Mouse (Mus musculus) small intestine, adult 2 months (tissue): Measurements from ENCODE around the gene Trmt10b. TPM values are rescaled to one million over a fixed set of nuclear protein-coding genes. Genes with fewer than 3 reads are reported as not detected.

Experiments
- H3K27ac ChIP-seq: fragments of 200-500 bp; 2 replicates; pipeline ENCODE4 v1.5.1; 2012; ENCODE audit warnings: low read depth, low read length, control low read depth, inconsistent platforms; ENCODE audit not compliant: insufficient read depth
- H3K27me3 ChIP-seq: fragments of 200-500 bp; 2 replicates; pipeline ENCODE4 v1.6.1; 2012; ENCODE audit warnings: mild to moderate bottlenecking, moderate library complexity, low read length, inconsistent platforms; ENCODE audit not compliant: control insufficient read depth, insufficient read depth
- H3K36me3 ChIP-seq: fragments of 200-500 bp; 2 replicates; pipeline ENCODE4 v1.6.1; 2012; ENCODE audit warnings: mild to moderate bottlenecking, low read length, control low read depth, inconsistent platforms; ENCODE audit not compliant: control insufficient read depth, insufficient read depth
- H3K4me1 ChIP-seq: fragments of 200-500 bp; 2 replicates; pipeline ENCODE4 v1.6.1; 2012; ENCODE audit warnings: low read length, inconsistent platforms, mixed read lengths; ENCODE audit not compliant: control insufficient read depth, insufficient read depth, insufficient read length
- H3K4me3 ChIP-seq: fragments of 200-500 bp; 2 replicates; pipeline ENCODE4 v1.5.1; 2012; ENCODE audit warnings: low read depth, mild to moderate bottlenecking, control low read depth, inconsistent platforms, low read length, moderate library complexity
- CTCF ChIP-seq: fragments of 200-500 bp; IDR thresholded peaks from 2 replicates; pipeline ENCODE4 v1.5.1; 2012; ENCODE audit warnings: low read depth, mild to moderate bottlenecking, control low read depth, inconsistent platforms, low read length, moderate library complexity, mixed read lengths; ENCODE audit not compliant: insufficient replicate concordance, insufficient read length; ENCODE audit errors: extremely low read depth
- POLR2A ChIP-seq: fragments of 200-500 bp; IDR thresholded peaks from 2 replicates; pipeline ENCODE4 v1.6.1; 2012; ENCODE audit warnings: low read depth, mild to moderate bottlenecking, control low read depth, inconsistent platforms, low read length, moderate library complexity
- WGBS: fragments of 180-500 bp; shearing (Covaris S2); methylation state at CpG from one replicate; pipeline ENCODE4 v1.1.7; 2018; 5-methylcytosine and 5-hydroxymethylcytosine counted together
- polyA plus RNA-seq: library from polyadenylated mRNA; depleted of rRNA; stranded (reverse); fragments of >200 nt; gene quantifications from 2 replicates; pipeline ENCODE4 v1.2.3, GENCODE M21; 2012

The Trmt10b gene
- polyA plus RNA-seq, 1 experiment: 0.56 TPM

- 96% methylated on average over 14 of the region's 14 CpGs for WGBS
- Histone ChIP-seq H3K4me3 (no peak overlapping the region), H3K36me3 (peaks cover 35% of the 10 kb centered on the region), H3K4me1 (no peaks in the 10 kb centered on the region), H3K27me3 (no peaks in the 10 kb centered on the region), H3K27ac (no peak overlapping the region)
- TF ChIP-seq POLR2A (no peak), CTCF (no peak)
Observed at GRCm38 (mm10) chr4:45305536-45305935, 8.6 kb downstream of the Trmt10b start.

GRCm38 (mm10) chr4:45308046-45308445 is 11.1 kb downstream of the Trmt10b start:
- H3K36me3 ChIP-seq: peaks cover 21% of the 10 kb centered on the region
- WGBS: 46% methylated on average over 11 of the region's 11 CpGs
- no peak overlapping the region for H3K27ac ChIP-seq
- TF ChIP-seq CTCF (peak; percentile 53; the same call in 1 of the 2 replicates), POLR2A (0 out of 2 replicates have a peak, but pooled peaks have one; percentile 15)
- no peak overlapping the region for H3K4me3 ChIP-seq
- H3K27me3 ChIP-seq: no peaks in the 10 kb centered on the region
- no peaks in the 10 kb centered on the region for H3K4me1 ChIP-seq

GRCm38 (mm10) chr4:45308606-45309005 is 11.7 kb downstream of the Trmt10b start:
- 93% methylated on average over 6 of the region's 6 CpGs for WGBS
- Histone ChIP-seq H3K4me3 (no peak overlapping the region), H3K4me1 (no peaks in the 10 kb centered on the region), H3K27ac (no peak overlapping the region), H3K27me3 (no peaks in the 10 kb centered on the region), H3K36me3 (peaks cover 21% of the 10 kb centered on the region)
- no peak for TF ChIP-seq CTCF
- TF ChIP-seq POLR2A: no peak

GRCm38 (mm10) chr4:45311056-45311455 is 14.1 kb downstream of the Trmt10b start:
- Histone ChIP-seq H3K27me3 (no peaks in the 10 kb centered on the region), H3K36me3 (peaks cover 21% of the 10 kb centered on the region), H3K4me3 (no peak overlapping the region), H3K4me1 (no peaks in the 10 kb centered on the region), H3K27ac (no peak overlapping the region)
- TF ChIP-seq POLR2A: no peak
- TF ChIP-seq CTCF: no peak
- WGBS: 100% methylated on average over 2 of the region's 2 CpGs

- Histone ChIP-seq H3K36me3 (peaks cover 15% of the 10 kb centered on the region), H3K4me3 (peak overlapping the region; percentile 98), H3K27me3 (no peaks in the 10 kb centered on the region), H3K4me1 (peaks cover 2% of the 10 kb centered on the region; the same call in 1 of the 2 replicates), H3K27ac (peak overlapping the region; percentile 78)
- under 1% methylated on average over 56 of the region's 56 CpGs for WGBS
- TF ChIP-seq CTCF (no peak), POLR2A (peak; percentile 77)
Observed at GRCm38 (mm10) chr4:45320159-45320816, 23.4 kb downstream of the Trmt10b start.

- Histone ChIP-seq H3K27me3 (no peaks in the 10 kb centered on the region), H3K4me3 (no peak overlapping the region), H3K4me1 (no peaks in the 10 kb centered on the region), H3K27ac (no peak overlapping the region), H3K36me3 (no peaks in the 10 kb centered on the region)
- 50% methylated on average over 7 of the region's 7 CpGs for WGBS
- TF ChIP-seq CTCF (no peak), POLR2A (no peak)
Observed at GRCm38 (mm10) chr4:45331139-45331538, 34.2 kb downstream of the Trmt10b start.

- Histone ChIP-seq H3K4me1 (no peaks in the 10 kb centered on the region), H3K27me3 (no peaks in the 10 kb centered on the region), H3K27ac (no peak overlapping the region), H3K4me3 (no peak overlapping the region), H3K36me3 (no peaks in the 10 kb centered on the region)
- TF ChIP-seq POLR2A: no peak
- TF ChIP-seq CTCF: no peak
- WGBS: 52% methylated on average over 3 of the region's 3 CpGs
Observed at GRCm38 (mm10) chr4:45332466-45332865, 35.5 kb downstream of the Trmt10b start.

- no peak for TF ChIP-seq CTCF
- TF ChIP-seq POLR2A: no peak
- peaks cover 4% of the 10 kb centered on the region; the same call in 1 of the 2 replicates for H3K36me3 ChIP-seq
- H3K4me1 ChIP-seq: peaks cover 4% of the 10 kb centered on the region; the same call in 1 of the 2 replicates
- H3K4me3 ChIP-seq: no peak overlapping the region
- WGBS: 66% methylated on average over 9 of the region's 9 CpGs
- no peak overlapping the region for H3K27ac ChIP-seq
- no peaks in the 10 kb centered on the region for H3K27me3 ChIP-seq
Observed at GRCm38 (mm10) chr4:45341226-45341625, 44.3 kb downstream of the Trmt10b start.
